Comparison of ENCODE assay signal across 28 mouse cellular contexts in genomic region chr13:15094836-15095235, GRCm38 (mm10).
DNase-seq lines count a peak whose midpoint lies in the region; ATAC-seq and TF ChIP-seq lines count a peak whose summit lies in the region.
"Had no signal": no experiment of that assay in that cellular context is flagged by ENCODE, and none has a peak within 500 bp of the region (broad histone marks: within the 10 kb centered on the region; RNA-seq: fewer than 3 reads in every experiment).

No protein-coding gene starts in this region.

- ATAC-seq in lung, embryonic 16.5 days (ENCODE audit: low read depth) = 0 out of 2 replicates have a peak, but pooled peaks have one; percentile 43
- ATAC-seq: forebrain, embryonic 14.5 days; forebrain, postnatal 0 days had no signal

- no peaks in the 10 kb centered on the region for H3K9me3 ChIP-seq in lung, embryonic 16.5 days (ENCODE audit: control insufficient read depth, low read length)
- H3K9me3 ChIP-seq: embryonic facial prominence, embryonic 12.5 days; embryonic facial prominence, embryonic 15.5 days; G1E; heart, embryonic 15.5 days; hindbrain, embryonic 10.5 days; hindbrain, embryonic 13.5 days had no signal

- no peak overlapping the region for H3K27ac ChIP-seq in kidney, adult 2 months (ENCODE audit: insufficient read depth, low read depth, low read length)
- H3K27ac ChIP-seq in lung, embryonic 16.5 days (ENCODE audit: low read length) = no peak overlapping the region
- H3K27ac ChIP-seq: embryonic facial prominence, embryonic 12.5 days; embryonic facial prominence, embryonic 15.5 days; heart, embryonic 15.5 days; hindbrain, embryonic 10.5 days; hindbrain, embryonic 13.5 days had no signal

- no peak overlapping the region for H3K9ac ChIP-seq in lung, embryonic 16.5 days (ENCODE audit: low read length)
- H3K9ac ChIP-seq: embryonic facial prominence, embryonic 12.5 days; embryonic facial prominence, embryonic 15.5 days; forebrain, postnatal 0 days; heart, embryonic 12.5 days; heart, embryonic 15.5 days; hindbrain, embryonic 13.5 days had no signal

- whole genome bisulfite sequencing in kidney, adult 2 months = 59% methylated on average over 1 of the region's 1 CpGs
- 55% methylated on average over 1 of the region's 1 CpGs for WGBS in lung, embryonic 16.5 days

- H3K36me3 ChIP-seq in kidney, adult 2 months (ENCODE audit: control insufficient read depth, insufficient read depth, low read length) = no peaks in the 10 kb centered on the region
- H3K36me3 ChIP-seq in lung, embryonic 16.5 days (ENCODE audit: control insufficient read depth, insufficient read depth, low read length) = no peaks in the 10 kb centered on the region
- H3K36me3 ChIP-seq: embryonic facial prominence, embryonic 12.5 days; embryonic facial prominence, embryonic 15.5 days; G1E; heart, embryonic 12.5 days; heart, embryonic 15.5 days; hindbrain, embryonic 10.5 days; hindbrain, embryonic 13.5 days had no signal

- no peaks in the 10 kb centered on the region for H3K27me3 ChIP-seq in kidney, adult 2 months (replicated peaks; ENCODE audit: control insufficient read depth, insufficient read depth, low read length)
- no peaks in the 10 kb centered on the region for H3K27me3 ChIP-seq in lung, embryonic 16.5 days (ENCODE audit: control insufficient read depth, insufficient read depth, low read depth, low read length)
- H3K27me3 ChIP-seq: CH12.LX; embryonic facial prominence, embryonic 12.5 days; embryonic facial prominence, embryonic 15.5 days; heart, embryonic 12.5 days; heart, embryonic 15.5 days; hindbrain, embryonic 13.5 days had no signal

- TF ChIP-seq POLR2A in kidney, adult 2 months (IDR thresholded peaks at IDR 0.05; ENCODE audit: low read depth, low read length) = no peak

- no peak for TF ChIP-seq CTCF in kidney, adult 2 months (conservative IDR thresholded peaks at IDR 0.05; ENCODE audit: insufficient read depth, insufficient read length, low read depth, low read length)

- no peaks in the 10 kb centered on the region for H3K4me1 ChIP-seq in kidney, adult 2 months (ENCODE audit: control insufficient read depth, insufficient read depth, low read length)
- peaks cover 5% of the 10 kb centered on the region; the same call in 1 of the 2 replicates for H3K4me1 ChIP-seq in lung, embryonic 16.5 days (replicated peaks; ENCODE audit: control insufficient read depth, insufficient read depth, low read length)
- H3K4me1 ChIP-seq: embryonic facial prominence, embryonic 12.5 days; embryonic facial prominence, embryonic 15.5 days; heart, embryonic 12.5 days; heart, embryonic 15.5 days; hindbrain, embryonic 10.5 days; hindbrain, embryonic 13.5 days had no signal

- H3K4me2 ChIP-seq in lung, embryonic 16.5 days (ENCODE audit: low read depth, low read length) = no peak overlapping the region
- H3K4me2 ChIP-seq: embryonic facial prominence, embryonic 12.5 days; embryonic facial prominence, embryonic 15.5 days; heart, embryonic 12.5 days; heart, embryonic 15.5 days; hindbrain, embryonic 13.5 days had no signal

- H3K4me3 ChIP-seq in kidney, adult 2 months (ENCODE audit: insufficient read depth, low read depth, low read length) = no peak overlapping the region
- no peak overlapping the region for H3K4me3 ChIP-seq in lung, embryonic 16.5 days (ENCODE audit: low read length)
- H3K4me3 ChIP-seq: embryonic facial prominence, embryonic 12.5 days; embryonic facial prominence, embryonic 15.5 days; heart, embryonic 12.5 days; heart, embryonic 15.5 days; hindbrain, embryonic 10.5 days; hindbrain, embryonic 13.5 days had no signal

- DNase-seq in kidney, adult 2 months = peak; percentile 54
- no peak for DNase-seq in kidney, postnatal 4 days
- DNase-seq in kidney, postnatal 14 days = peak; percentile 2
- no peak for DNase-seq in kidney, postnatal 10 days
- DNase-seq in lung, adult 18-20 months = no peak
- peak; percentile 38 for DNase-seq in yolk sac, embryonic 10.5 days (ENCODE audit: low spot score)
- DNase-seq: adrenal gland, adult 2 months; adrenal gland, postnatal 14 days; B cell, adult 2 months; cerebellum, adult 11 months; cerebellum, adult 2 months; cerebellum, adult 9-11 months; cerebellum, postnatal 25 days; forebrain, postnatal 0 days; gastrocnemius, postnatal 25 days; heart, adult 18-20 months; heart, postnatal 10 days; heart, postnatal 36 days had no signal

Comparison
In these comparisons a context has a peak if more than half of its experiments do, and no peak if none do; other contexts are left out.
1. DNase-seq: peak in kidney, adult 2 months (single experiment), kidney, postnatal 14 days (single experiment) and yolk sac, embryonic 10.5 days (single experiment); none in kidney, postnatal 4 days (0 of 2), kidney, postnatal 10 days (single experiment) and lung, adult 18-20 months (0 of 2).